Mouse (Mus musculus) adrenal gland, postnatal 14 days (tissue): ENCODE measurements around the gene Nckipsd. TPM values are rescaled to one million over a fixed set of nuclear protein-coding genes. Genes with fewer than 3 reads are reported as not detected.

ENCODE experiments used
- DNase-seq: peaks from one replicate; pipeline ENCODE4 v3.0.0; 2021; ENCODE audit warnings: mixed read lengths
- microRNA-seq, 2 experiments: library from miRNA; unstranded; fragments of <30 nt; microRNA quantifications; one replicate each; pipeline ENCODE4 v1.2.0; 2021
- total RNA-seq: library from RNA; stranded (reverse); gene quantifications from 2 replicates; pipeline ENCODE4 v1.2.3, GENCODE M21; 2021

The Nckipsd gene
- total RNA-seq, 1 experiment from 2014 or later, result 9.2 TPM

GRCm38 (mm10) chr9:108848419-108848818, 40.3 kb downstream of the Nckipsd start:
- no peak for DNase-seq

GRCm38 (mm10) chr9:108852976-108853375, 44.8 kb downstream of the Nckipsd start, which contains the start of gene Slc26a6:
Gene Slc26a6, plus strand, starts transcription at chr9:108853283.
- no peak for DNase-seq

- DNase-seq, result peak; percentile 95
Measured at GRCm38 (mm10) chr9:108853635-108854240, 45.6 kb downstream of the Nckipsd start.

GRCm38 (mm10) chr9:108854241-108854696, 46.1 kb downstream of the Nckipsd start:
- peak; percentile 93 for DNase-seq

- DNase-seq, result no peak
Measured at GRCm38 (mm10) chr9:108855335-108855734, 47.2 kb downstream of the Nckipsd start.

GRCm38 (mm10) chr9:108858792-108859527, 50.8 kb downstream of the Nckipsd start:
- DNase-seq, result no peak

Small RNA genes lying within 50 kb of the gene (microRNA-seq; reads per million reads assigned to microRNA genes)
- gene Gm23156, result 0 reads per million in 2 experiments

Other genes with a start within 250 kb of the Nckipsd start
- gene Impdh2, start 248.1 kb upstream of the Nckipsd start, total RNA-seq, result 99.2 and 110 TPM in 2 replicates
- 55.5 and 67.2 TPM in 2 replicates for gene Ndufaf3, start 240.9 kb upstream of the Nckipsd start, total RNA-seq
- 48.8 and 51.5 TPM in 2 replicates for gene Dalrd3, start 238.5 kb upstream of the Nckipsd start, total RNA-seq
- gene Wdr6, start 229.6 kb upstream of the Nckipsd start, total RNA-seq, result 91.0 and 102 TPM in 2 replicates
- gene P4htm, start 210.7 kb upstream of the Nckipsd start, total RNA-seq, result 4.7 and 7.7 TPM in 2 replicates
- gene Arih2, start 159.0 kb upstream of the Nckipsd start, total RNA-seq, result 59.7 and 61.3 TPM in 2 replicates
- gene Slc25a20, start 146.3 kb upstream of the Nckipsd start, total RNA-seq, result 334 and 350 TPM in 2 replicates
- gene Prkar2a, start 119.1 kb upstream of the Nckipsd start, total RNA-seq, result 36.3 and 37.4 TPM in 2 replicates
- 71.0 and 78.2 TPM in 2 replicates for gene Ip6k2, start 24.6 kb upstream of the Nckipsd start, total RNA-seq
- gene Celsr3, start 18.0 kb downstream of the Nckipsd start, total RNA-seq, result 3.9 and 4.9 TPM in 2 replicates
- 8.4 and 13.3 TPM in 2 replicates for gene Slc26a6, start 44.9 kb downstream of the Nckipsd start, total RNA-seq
- not detected in 2 replicates for gene Tmem89, start 106.3 kb downstream of the Nckipsd start, total RNA-seq
- gene Uqcrc1, start 128.3 kb downstream of the Nckipsd start, total RNA-seq, result 1,224 and 1,334 TPM in 2 replicates
- 6.0 and 8.5 TPM in 2 replicates for gene Col7a1, start 145.2 kb downstream of the Nckipsd start, total RNA-seq
- gene Ucn2, start 177.6 kb downstream of the Nckipsd start, total RNA-seq, result 0.53 and 0.89 TPM in 2 replicates
- 5.0 and 5.7 TPM in 2 replicates for gene Pfkfb4, start 183.4 kb downstream of the Nckipsd start, total RNA-seq
- 95.6 and 167 TPM in 2 replicates for gene Shisa5, start 230.2 kb downstream of the Nckipsd start, total RNA-seq